Mouse (Mus musculus) myocyte (in vitro differentiated cells): ENCODE results near the gene Hexdc. TPM values are rescaled to one million over a fixed set of nuclear protein-coding genes. Genes with fewer than 3 reads are reported as not detected.
A peak's percentile ranks its signal among the peaks of the same experiment; 100 is the strongest.

Experiments
- H3K27me3 ChIP-seq: one replicate; pipeline ENCODE4 v1.6.1; 2011; ENCODE audit not compliant: control insufficient read depth, insufficient read depth, insufficient read length
- H3K36me3 ChIP-seq: one replicate; pipeline ENCODE4 v1.6.1; 2011; ENCODE audit not compliant: control insufficient read depth, insufficient read depth
- H3K4me2 ChIP-seq: one replicate; pipeline ENCODE4 v1.6.1; 2011; ENCODE audit warnings: low read depth, control low read depth
- H3K4me3 ChIP-seq: one replicate; pipeline ENCODE4 v1.5.1; 2011; ENCODE audit warnings: mild to moderate bottlenecking, control low read depth, moderate library complexity
- H3K79me2 ChIP-seq: one replicate; pipeline ENCODE4 v1.6.1; 2011; ENCODE audit not compliant: control insufficient read depth, insufficient read depth
- H3ac ChIP-seq: one replicate; pipeline ENCODE4 v1.6.1; 2011; ENCODE audit not compliant: control insufficient read depth, insufficient read length
- CEBPB ChIP-seq: IDR thresholded peaks from 2 replicates; pipeline ENCODE4 v1.6.1; 2011; ENCODE audit warnings: mild to moderate bottlenecking, moderate library complexity; ENCODE audit not compliant: poor library complexity, insufficient read depth, severe bottlenecking
- E2F4 ChIP-seq: IDR thresholded peaks from one replicate; pipeline ENCODE4 v1.6.1; 2011; ENCODE audit warnings: mild to moderate bottlenecking, control low read depth, moderate library complexity; ENCODE audit not compliant: insufficient read depth
- MAX ChIP-seq: IDR thresholded peaks from one replicate; pipeline ENCODE4 v1.6.1; 2011; ENCODE audit warnings: low read depth, mild to moderate bottlenecking, control low read depth
- MYOD1 ChIP-seq, 3 experiments: IDR thresholded peaks; one replicate each; pipeline ENCODE4 v1.6.1; 2011; ENCODE audit warnings: control low read depth in 2 of 3, low read depth in 2 of 3, mild to moderate bottlenecking in 2 of 3, moderate library complexity in 1 of 3; ENCODE audit not compliant: insufficient read length in 2 of 3, control insufficient read depth in 1 of 3
- MYOG ChIP-seq, 3 experiments: IDR thresholded peaks; one replicate each; pipeline ENCODE4 v1.6.1; 2011; ENCODE audit warnings: control low read depth in 2 of 3, low read depth in 2 of 3, mild to moderate bottlenecking in 2 of 3; ENCODE audit not compliant: insufficient read length in 2 of 3, control insufficient read depth in 1 of 3, insufficient read depth in 1 of 3
- POLR2A ChIP-seq: IDR thresholded peaks from one replicate; pipeline ENCODE4 v1.6.1; 2011; ENCODE audit warnings: low read depth, mild to moderate bottlenecking, control low read depth, moderate library complexity; ENCODE audit not compliant: insufficient read length
- POLR2AphosphoS2 ChIP-seq: IDR thresholded peaks from one replicate; pipeline ENCODE4 v1.6.1; 2011; ENCODE audit warnings: low read depth, control low read depth; ENCODE audit not compliant: insufficient read length
- REST ChIP-seq: IDR thresholded peaks from one replicate; pipeline ENCODE4 v1.6.1; 2011; ENCODE audit warnings: mild to moderate bottlenecking, control low read depth, moderate library complexity; ENCODE audit not compliant: insufficient read depth, insufficient read length
- SRF ChIP-seq: IDR thresholded peaks from one replicate; pipeline ENCODE4 v1.6.1; 2011; ENCODE audit warnings: low read depth; ENCODE audit not compliant: control insufficient read depth, insufficient read length
- TCF12 ChIP-seq: IDR thresholded peaks from one replicate; pipeline ENCODE4 v1.6.1; 2011; ENCODE audit warnings: mild to moderate bottlenecking, control low read depth; ENCODE audit not compliant: poor library complexity, insufficient read depth, severe bottlenecking
- TCF3 ChIP-seq: IDR thresholded peaks from one replicate; pipeline ENCODE4 v1.6.1; 2011; ENCODE audit warnings: low read depth, control low read depth; ENCODE audit not compliant: insufficient read length
- USF1 ChIP-seq: IDR thresholded peaks from one replicate; pipeline ENCODE4 v1.6.1; 2011; ENCODE audit warnings: low read depth, mild to moderate bottlenecking, control low read depth, moderate library complexity
- polyA plus RNA-seq: library from polyadenylated mRNA; unstranded; fragments of >200 nt; fragmentation: generic; extraction: Trizol; gene quantifications from one replicate; pipeline ENCODE4 v1.2.1, GENCODE M21; 2012; ENCODE audit warnings: missing spikeins

The Hexdc gene
- polyA plus RNA-seq, 1 experiment: 11.6 TPM

- no peaks in the 10 kb centered on the region for H3K27me3 ChIP-seq
- peaks cover 59% of the 10 kb centered on the region for H3K36me3 ChIP-seq
Observed at GRCm38 (mm10) chr11:121250196-121250595, 46.0 kb downstream of the Hexdc start.

DNA sequence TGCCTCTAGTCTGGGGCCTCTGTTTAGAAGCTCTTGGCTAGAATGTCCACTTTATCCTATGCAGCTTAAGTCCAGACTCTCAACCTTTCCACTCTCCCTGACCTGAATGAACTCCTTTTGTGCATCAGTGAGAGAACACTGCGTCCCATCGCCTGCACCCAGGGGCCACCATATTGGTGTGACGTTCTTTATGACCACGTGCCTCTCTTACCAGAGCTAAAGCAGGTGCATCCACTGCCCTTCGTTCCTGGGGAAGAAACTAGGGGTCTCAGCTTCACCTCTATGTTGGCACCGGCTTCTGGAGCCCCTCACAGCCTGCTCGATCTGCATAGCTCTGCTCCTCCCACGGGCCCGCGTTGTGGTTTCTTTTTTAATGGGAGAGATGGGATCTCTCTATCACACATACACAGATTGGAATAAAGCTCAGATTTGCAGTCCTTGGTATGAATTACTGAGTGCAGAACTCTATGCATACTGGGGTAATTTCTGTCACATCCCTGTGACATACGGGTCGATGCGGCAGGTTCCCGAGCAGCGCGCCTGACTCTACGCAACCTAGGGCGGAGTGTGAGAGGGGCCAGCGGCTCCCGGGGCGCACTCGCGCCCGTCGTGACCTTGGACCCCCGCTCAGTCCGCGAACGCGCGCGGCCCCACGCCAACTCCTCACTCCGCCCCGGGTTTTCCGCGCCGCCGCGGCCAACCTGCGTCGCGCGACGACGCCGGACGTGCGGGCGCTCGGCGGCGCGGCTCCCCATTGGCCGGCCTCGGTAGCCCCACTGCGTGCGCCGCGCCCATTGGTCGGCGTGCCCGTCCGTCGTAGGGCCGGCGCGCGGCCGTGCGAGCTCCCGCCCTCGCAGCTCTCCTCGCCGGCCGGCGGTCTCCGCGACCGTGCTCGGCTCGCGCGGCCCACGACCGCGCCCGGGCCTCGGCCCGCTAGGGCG, 55.2 kb downstream of the Hexdc start, which contains the start of gene Foxk2:
Foxk2 (plus strand) TSS at position 831 of the 941 bp plus-strand sequence.
- TF ChIP-seq USF1 (peak; percentile 57), POLR2AphosphoS2 (peak; percentile 77), TCF3 (no peak), POLR2A (peak; percentile 83), E2F4 (no peak), TCF12 (no peak), SRF (no peak), MYOD1 (IDR thresholded peaks at IDR 0.05; ENCODE audit: control insufficient read depth in 1 of 3, insufficient read length in 2 of 3, low read depth in 2 of 3) (peak in 1 of 3 experiments; percentile 24), MYOG (IDR thresholded peaks at IDR 0.05; ENCODE audit: control insufficient read depth in 1 of 3, insufficient read depth in 1 of 3, insufficient read length in 2 of 3, low read depth in 2 of 3) (peak in 1 of 3 experiments; percentile 16)
- Histone ChIP-seq H3K4me2 (peak within 1 kb of the TSS; percentile 97), H3K27me3 (no peaks in the 10 kb centered on the region), H3K79me2 (peaks cover 44% of the 10 kb centered on the region), H3ac (peak within 1 kb of the TSS; percentile 98), H3K36me3 (peaks cover 19% of the 10 kb centered on the region), H3K4me3 (peak within 1 kb of the TSS; percentile 83)

More at GRCm38 (mm10) chr11:121250196-121250595, 46.0 kb downstream of the Hexdc start:
- TF ChIP-seq TCF12 (no peak), REST (no peak), MYOG (IDR thresholded peaks at IDR 0.05; ENCODE audit: control insufficient read depth in 1 of 3, insufficient read depth in 1 of 3, insufficient read length in 2 of 3, low read depth in 2 of 3) (no peak), MAX (no peak), SRF (no peak), CEBPB (no peak), TCF3 (no peak), POLR2A (no peak), USF1 (no peak), POLR2AphosphoS2 (no peak), MYOD1 (IDR thresholded peaks at IDR 0.05; ENCODE audit: control insufficient read depth in 1 of 3, insufficient read length in 2 of 3, low read depth in 2 of 3) (no peak), E2F4 (no peak)
- H3K4me2 ChIP-seq: no peak overlapping the region
- H3K4me3 ChIP-seq: no peak overlapping the region
- H3ac ChIP-seq: no peak overlapping the region
- no peaks in the 10 kb centered on the region for H3K79me2 ChIP-seq

GRCm38 (mm10) chr11:121260211-121260906, 56.1 kb downstream of the Hexdc start:
- Histone ChIP-seq H3K79me2 (peaks cover 53% of the 10 kb centered on the region), H3K4me2 (peak overlapping the region; percentile 91), H3K27me3 (no peaks in the 10 kb centered on the region), H3K4me3 (peak overlapping the region; percentile 83), H3ac (peak overlapping the region; percentile 98), H3K36me3 (peaks cover 17% of the 10 kb centered on the region)
- peak; percentile 28 for TF ChIP-seq POLR2AphosphoS2
- no peak for TF ChIP-seq REST
- no peak for TF ChIP-seq POLR2A
- no peak for TF ChIP-seq E2F4
- peak in 1 of 3 experiments; percentile 24 for TF ChIP-seq MYOG (IDR thresholded peaks at IDR 0.05; ENCODE audit: control insufficient read depth in 1 of 3, insufficient read depth in 1 of 3, insufficient read length in 2 of 3, low read depth in 2 of 3)

DNA sequence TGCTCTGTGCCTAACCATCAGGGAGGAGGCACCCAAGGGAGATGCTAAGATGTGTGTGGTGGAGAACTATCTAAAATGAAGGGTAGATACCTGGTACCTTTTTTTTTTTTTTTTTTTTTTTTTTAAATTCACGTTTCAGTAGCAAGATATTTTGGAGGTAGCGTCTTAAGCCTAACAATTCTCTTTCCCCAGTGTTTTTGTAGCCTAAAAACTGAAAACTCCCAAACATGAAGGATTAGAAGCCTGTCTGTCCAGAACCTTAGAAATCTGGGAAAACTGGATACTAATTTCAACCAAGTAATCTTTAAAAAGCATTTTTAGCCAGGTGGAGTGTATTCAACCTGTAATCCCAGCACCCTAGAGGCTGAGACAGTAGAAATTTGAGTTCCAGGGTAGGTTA, 56.8 kb downstream of the Hexdc start:
- Histone ChIP-seq H3K4me3 (peak overlapping the region; percentile 83), H3K27me3 (no peaks in the 10 kb centered on the region), H3K36me3 (peaks cover 16% of the 10 kb centered on the region), H3ac (peak overlapping the region; percentile 98), H3K4me2 (peak overlapping the region; percentile 91), H3K79me2 (peaks cover 60% of the 10 kb centered on the region)
- TF ChIP-seq MAX (no peak), USF1 (no peak), TCF12 (no peak), REST (no peak), POLR2AphosphoS2 (no peak), MYOG (IDR thresholded peaks at IDR 0.05; ENCODE audit: control insufficient read depth in 1 of 3, insufficient read depth in 1 of 3, insufficient read length in 2 of 3, low read depth in 2 of 3) (no peak), POLR2A (no peak), SRF (no peak), E2F4 (no peak), TCF3 (no peak), MYOD1 (IDR thresholded peaks at IDR 0.05; ENCODE audit: control insufficient read depth in 1 of 3, insufficient read length in 2 of 3, low read depth in 2 of 3) (no peak), CEBPB (no peak)

Other genes starting within 250 kb of the Hexdc start
- gene Csnk1d, start 213.1 kb upstream of the Hexdc start, polyA plus RNA-seq: 79.5 TPM
- gene Cd7, start 165.0 kb upstream of the Hexdc start, polyA plus RNA-seq: 0.35 TPM
- gene Sectm1b, start 140.9 kb upstream of the Hexdc start, polyA plus RNA-seq: not detected
- gene Sectm1a, start 123.2 kb upstream of the Hexdc start, polyA plus RNA-seq: 0.12 TPM
- gene Tex19.2, start 85.8 kb upstream of the Hexdc start, polyA plus RNA-seq: 0.05 TPM
- gene Tex19.1, start 58.3 kb upstream of the Hexdc start, polyA plus RNA-seq: not detected
- 0.20 TPM for gene Uts2r, start 44.2 kb upstream of the Hexdc start, polyA plus RNA-seq
- gene Ogfod3, start 278 bp downstream of the Hexdc start, polyA plus RNA-seq: 12.5 TPM
- gene Cybc1, start 24.9 kb downstream of the Hexdc start, polyA plus RNA-seq: 22.3 TPM
- gene Narf, start 32.8 kb downstream of the Hexdc start, polyA plus RNA-seq: 27.0 TPM
- 41.7 TPM for gene Foxk2, start 55.6 kb downstream of the Hexdc start, polyA plus RNA-seq
- gene Wdr45b, start 150.0 kb downstream of the Hexdc start, polyA plus RNA-seq: 66.4 TPM
- 13.5 TPM for gene Rab40b, start 183.8 kb downstream of the Hexdc start, polyA plus RNA-seq
- gene Fn3krp, start 217.0 kb downstream of the Hexdc start, polyA plus RNA-seq: 5.7 TPM
- 28.9 TPM for gene Fn3k, start 230.5 kb downstream of the Hexdc start, polyA plus RNA-seq
- 111 TPM for gene Tbcd, start 247.5 kb downstream of the Hexdc start, polyA plus RNA-seq